Mouse (Mus musculus): Measurements from ENCODE around the gene Shf. TPM values are rescaled to one million over a fixed set of nuclear protein-coding genes. Genes with fewer than 3 reads are reported as not detected.
"Not testable (repeated sequence)": the region's sequence is repeated elsewhere in the genome, so short reads cannot be mapped to it uniquely, and the experiment has no call there.

Gene Shf
- polyA plus RNA-seq, 1 experiment from 2014 or later: 9.5 TPM

GRCm38 (mm10) chr2:122353765-122354164 is 15.2 kb downstream of the Shf start:
- Histone ChIP-seq H3K36me3 (ENCODE audit: control insufficient read depth, insufficient read depth) (no peaks in the 10 kb centered on the region), H3K4me1 (replicated peaks; ENCODE audit: control insufficient read depth, insufficient read depth, low read length) (peaks cover 38% of the 10 kb centered on the region), H3K9me3 (ENCODE audit: control insufficient read depth, low read length) (no peaks in the 10 kb centered on the region), H3K4me3 (replicated peaks; ENCODE audit: low read length) (no peak overlapping the region), H3K27ac (ENCODE audit: low read length) (no peak overlapping the region), H3K27me3 (replicated peaks; ENCODE audit: control insufficient read depth, insufficient read depth, low read length) (0 out of 2 replicates have a peak, but pooled peaks cover 2% of the 10 kb centered on the region), H3K9ac (replicated peaks; ENCODE audit: low read depth, low read length) (no peak overlapping the region), H3K4me2 (ENCODE audit: low read length) (no peak overlapping the region)
- ATAC-seq: no peak
- 90% methylated on average over 8 of the region's 8 CpGs for WGBS

GRCm38 (mm10) chr2:122352992-122353391 is 16.0 kb downstream of the Shf start:
- ATAC-seq: no peak
- Histone ChIP-seq H3K27me3 (replicated peaks; ENCODE audit: control insufficient read depth, insufficient read depth, low read length) (0 out of 2 replicates have a peak, but pooled peaks cover 2% of the 10 kb centered on the region), H3K4me1 (replicated peaks; ENCODE audit: control insufficient read depth, insufficient read depth, low read length) (peaks cover 42% of the 10 kb centered on the region), H3K36me3 (ENCODE audit: control insufficient read depth, insufficient read depth) (no peaks in the 10 kb centered on the region), H3K9ac (replicated peaks; ENCODE audit: low read depth, low read length) (no peak overlapping the region), H3K9me3 (ENCODE audit: control insufficient read depth, low read length) (no peaks in the 10 kb centered on the region), H3K4me2 (ENCODE audit: low read length) (no peak overlapping the region), H3K27ac (ENCODE audit: low read length) (no peak overlapping the region), H3K4me3 (replicated peaks; ENCODE audit: low read length) (no peak overlapping the region)
- WGBS: 82% methylated on average over 6 of the region's 6 CpGs

GRCm38 (mm10) chr2:122351931-122352329 is 17.0 kb downstream of the Shf start:
- Histone ChIP-seq H3K9ac (replicated peaks; ENCODE audit: low read depth, low read length) (no peak overlapping the region), H3K4me3 (replicated peaks; ENCODE audit: low read length) (no peak overlapping the region), H3K9me3 (ENCODE audit: control insufficient read depth, low read length) (no peaks in the 10 kb centered on the region), H3K27me3 (replicated peaks; ENCODE audit: control insufficient read depth, insufficient read depth, low read length) (0 out of 2 replicates have a peak, but pooled peaks cover 2% of the 10 kb centered on the region), H3K4me2 (ENCODE audit: low read length) (no peak overlapping the region), H3K4me1 (replicated peaks; ENCODE audit: control insufficient read depth, insufficient read depth, low read length) (peaks cover 47% of the 10 kb centered on the region), H3K27ac (ENCODE audit: low read length) (peak overlapping the region; percentile 82), H3K36me3 (ENCODE audit: control insufficient read depth, insufficient read depth) (no peaks in the 10 kb centered on the region)
- ATAC-seq: peak; percentile 61
- WGBS: 6% methylated on average over 4 of the region's 4 CpGs

GRCm38 (mm10) chr2:122351156-122351930 is 17.6 kb downstream of the Shf start:
- Histone ChIP-seq H3K4me2 (ENCODE audit: low read length) (no peak overlapping the region), H3K36me3 (ENCODE audit: control insufficient read depth, insufficient read depth) (no peaks in the 10 kb centered on the region), H3K4me1 (replicated peaks; ENCODE audit: control insufficient read depth, insufficient read depth, low read length) (peaks cover 47% of the 10 kb centered on the region), H3K4me3 (replicated peaks; ENCODE audit: low read length) (no peak overlapping the region), H3K27ac (ENCODE audit: low read length) (peak overlapping the region; percentile 82), H3K9ac (replicated peaks; ENCODE audit: low read depth, low read length) (no peak overlapping the region), H3K27me3 (replicated peaks; ENCODE audit: control insufficient read depth, insufficient read depth, low read length) (0 out of 2 replicates have a peak, but pooled peaks cover 2% of the 10 kb centered on the region), H3K9me3 (ENCODE audit: control insufficient read depth, low read length) (no peaks in the 10 kb centered on the region)
- peak; percentile 39 for ATAC-seq
- WGBS: 11% methylated on average over 5 of the region's 5 CpGs

GRCm38 (mm10) chr2:122349136-122349785 is 19.7 kb downstream of the Shf start:
- Histone ChIP-seq H3K27me3 (replicated peaks; ENCODE audit: control insufficient read depth, insufficient read depth, low read length) (no peaks in the 10 kb centered on the region), H3K4me2 (ENCODE audit: low read length) (peak overlapping the region; percentile 72), H3K9me3 (ENCODE audit: control insufficient read depth, low read length) (no peaks in the 10 kb centered on the region), H3K4me3 (replicated peaks; ENCODE audit: low read length) (peak overlapping the region; percentile 58), H3K36me3 (ENCODE audit: control insufficient read depth, insufficient read depth) (no peaks in the 10 kb centered on the region), H3K9ac (replicated peaks; ENCODE audit: low read depth, low read length) (peak overlapping the region; percentile 93), H3K27ac (ENCODE audit: low read length) (peak overlapping the region; percentile 99), H3K4me1 (replicated peaks; ENCODE audit: control insufficient read depth, insufficient read depth, low read length) (peaks cover 47% of the 10 kb centered on the region)
- ATAC-seq: peak; percentile 31
- WGBS: 5% methylated on average over 14 of the region's 14 CpGs

GRCm38 (mm10) chr2:122348531-122349131 is 20.3 kb downstream of the Shf start:
- Histone ChIP-seq H3K9me3 (ENCODE audit: control insufficient read depth, low read length) (no peaks in the 10 kb centered on the region), H3K27ac (ENCODE audit: low read length) (peak overlapping the region; percentile 99), H3K27me3 (replicated peaks; ENCODE audit: control insufficient read depth, insufficient read depth, low read length) (no peaks in the 10 kb centered on the region), H3K9ac (replicated peaks; ENCODE audit: low read depth, low read length) (peak overlapping the region; percentile 93), H3K4me1 (replicated peaks; ENCODE audit: control insufficient read depth, insufficient read depth, low read length) (peaks cover 47% of the 10 kb centered on the region), H3K4me2 (ENCODE audit: low read length) (peak overlapping the region; percentile 72), H3K36me3 (ENCODE audit: control insufficient read depth, insufficient read depth) (no peaks in the 10 kb centered on the region), H3K4me3 (replicated peaks; ENCODE audit: low read length) (peak overlapping the region; percentile 58)
- peak; percentile 79 for ATAC-seq
- under 1% methylated on average over 58 of the region's 63 CpGs for WGBS

- H3K9me3 ChIP-seq (ENCODE audit: control insufficient read depth, low read length): no peaks in the 10 kb centered on the region
- no peak overlapping the region for H3K27ac ChIP-seq (ENCODE audit: low read length)
- no peak overlapping the region for H3K9ac ChIP-seq (replicated peaks; ENCODE audit: low read depth, low read length)
- no peak for ATAC-seq
- 85% methylated on average over 3 of the region's 3 CpGs for WGBS
- no peaks in the 10 kb centered on the region for H3K36me3 ChIP-seq (ENCODE audit: control insufficient read depth, insufficient read depth)
- no peaks in the 10 kb centered on the region for H3K27me3 ChIP-seq (replicated peaks; ENCODE audit: control insufficient read depth, insufficient read depth, low read length)
- H3K4me1 ChIP-seq (replicated peaks; ENCODE audit: control insufficient read depth, insufficient read depth, low read length): peaks cover 35% of the 10 kb centered on the region
- H3K4me3 ChIP-seq (replicated peaks; ENCODE audit: low read length): no peak overlapping the region
- no peak overlapping the region for H3K4me2 ChIP-seq (ENCODE audit: low read length)
These were observed 21.7 kb downstream of the Shf start for GRCm38 (mm10) chr2:122347257-122347656.

GRCm38 (mm10) chr2:122346164-122346563 is 22.8 kb downstream of the Shf start:
- not testable (repeated sequence) for H3K4me2 ChIP-seq (ENCODE audit: low read length); H3K9me3 ChIP-seq (ENCODE audit: control insufficient read depth, low read length); H3K4me3 ChIP-seq (replicated peaks; ENCODE audit: low read length); H3K27me3 ChIP-seq (replicated peaks; ENCODE audit: control insufficient read depth, insufficient read depth, low read length); H3K9ac ChIP-seq (replicated peaks; ENCODE audit: low read depth, low read length); H3K36me3 ChIP-seq (ENCODE audit: control insufficient read depth, insufficient read depth); H3K27ac ChIP-seq (ENCODE audit: low read length); ATAC-seq
- peaks cover 24% of the 10 kb centered on the region for H3K4me1 ChIP-seq (replicated peaks; ENCODE audit: control insufficient read depth, insufficient read depth, low read length)
- 90% methylated on average over 6 of the region's 6 CpGs for WGBS
